Mouse (Mus musculus) hindbrain, postnatal 0 days (tissue): ENCODE measurements at regions not wholly inside any gene's neighbourhood (a gene's known extent, or its start where the extent isn't known, plus 50 kb on each side); places are given as distances from the start of the nearest gene placed in this dataset.

Source experiments
- ATAC-seq: fragments of 200-750 bp; cut with Nextera tagmentation; 2 replicates; pipeline ENCODE4 v1.8.0; 2017; ENCODE audit warnings: mild to moderate bottlenecking, moderate TSS enrichment, moderate library complexity
- DNase-seq: peaks from one replicate; pipeline ENCODE4 v3.0.0-alpha.2; 2015; ENCODE audit warnings: low spot score
- H3K27ac ChIP-seq: fragments of 300-500 bp; sonication (generic); 2 replicates; pipeline ENCODE4 v1.5.1; 2014; ENCODE audit warnings: mild to moderate bottlenecking
- H3K27me3 ChIP-seq: fragments of 300-500 bp; sonication (generic); 2 replicates; pipeline ENCODE4 v1.6.1; 2014; ENCODE audit warnings: low read length, mixed read lengths; ENCODE audit not compliant: insufficient read depth
- H3K36me3 ChIP-seq: fragments of 300-500 bp; sonication (generic); 2 replicates; pipeline ENCODE4 v1.6.1; 2014; ENCODE audit warnings: low read length, mixed read lengths; ENCODE audit not compliant: insufficient read depth
- H3K4me1 ChIP-seq: fragments of 300-500 bp; sonication (generic); 2 replicates; pipeline ENCODE4 v1.6.1; 2014; ENCODE audit warnings: antibody characterized with exemption, low read length, mixed read lengths; ENCODE audit not compliant: insufficient read depth
- H3K4me2 ChIP-seq: fragments of 300-500 bp; sonication (generic); 2 replicates; pipeline ENCODE4 v1.6.1; 2014; ENCODE audit warnings: low read depth, mild to moderate bottlenecking, low read length, moderate library complexity, mixed read lengths
- H3K4me3 ChIP-seq: fragments of 300-500 bp; sonication (generic); 2 replicates; pipeline ENCODE4 v1.5.1; 2014; ENCODE audit warnings: low read length
- H3K9ac ChIP-seq: fragments of 300-500 bp; sonication (generic); replicated peaks from 2 replicates; pipeline ENCODE4 v1.6.1; 2014; ENCODE audit warnings: mild to moderate bottlenecking, low read length, moderate library complexity, mixed read lengths
- H3K9me3 ChIP-seq: fragments of 300-500 bp; sonication (generic); 2 replicates; pipeline ENCODE4 v1.6.1; 2016; ENCODE audit warnings: low read length, mixed read lengths
- CTCF ChIP-seq: IDR thresholded peaks from 2 replicates; pipeline ENCODE4 v1.5.1; 2016; ENCODE audit warnings: antibody characterized with exemption, control low read depth, low read depth
- WGBS: fragments of 180-500 bp; shearing (Covaris S2); extraction: QIAGEN DNeasy Blood & Tissue Kit; methylation state at CpG from one replicate; pipeline ENCODE4 v1.1.7; 2014; 5-methylcytosine and 5-hydroxymethylcytosine counted together

DNA sequence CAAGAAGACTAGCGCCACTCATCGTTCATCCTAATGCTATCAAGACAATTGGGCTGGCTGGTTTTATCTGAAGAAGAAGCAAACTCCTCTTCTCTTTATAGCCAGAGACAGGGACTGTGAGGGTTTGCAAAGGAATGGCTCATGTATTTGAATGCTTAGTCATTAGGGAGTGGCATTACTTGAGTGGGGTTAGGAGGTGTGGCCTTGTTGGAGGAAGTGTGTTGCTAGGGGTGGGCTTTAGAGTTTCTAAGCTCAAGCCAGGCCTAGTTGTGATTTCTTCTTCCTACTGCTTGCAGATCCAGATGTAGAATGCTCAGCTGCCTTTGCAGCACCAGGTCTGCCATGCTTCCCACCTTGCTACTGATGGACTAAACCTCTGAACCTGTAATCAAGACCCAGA is 169.4 kb upstream of the Masp1 start:
- no peaks in the 10 kb centered on the region for H3K4me1 ChIP-seq
- H3K4me2 ChIP-seq = no peak overlapping the region
- ATAC-seq (no peak), DNase-seq (no peak)
- 94% methylated on average over 2 of the region's 2 CpGs for WGBS
- no peaks in the 10 kb centered on the region for H3K27me3 ChIP-seq
- H3K27ac ChIP-seq = no peak overlapping the region
- TF ChIP-seq CTCF = no peak
- H3K9ac ChIP-seq = no peak overlapping the region
- H3K4me3 ChIP-seq = no peak overlapping the region
- no peaks in the 10 kb centered on the region for H3K36me3 ChIP-seq
- no peaks in the 10 kb centered on the region for H3K9me3 ChIP-seq

DNA sequence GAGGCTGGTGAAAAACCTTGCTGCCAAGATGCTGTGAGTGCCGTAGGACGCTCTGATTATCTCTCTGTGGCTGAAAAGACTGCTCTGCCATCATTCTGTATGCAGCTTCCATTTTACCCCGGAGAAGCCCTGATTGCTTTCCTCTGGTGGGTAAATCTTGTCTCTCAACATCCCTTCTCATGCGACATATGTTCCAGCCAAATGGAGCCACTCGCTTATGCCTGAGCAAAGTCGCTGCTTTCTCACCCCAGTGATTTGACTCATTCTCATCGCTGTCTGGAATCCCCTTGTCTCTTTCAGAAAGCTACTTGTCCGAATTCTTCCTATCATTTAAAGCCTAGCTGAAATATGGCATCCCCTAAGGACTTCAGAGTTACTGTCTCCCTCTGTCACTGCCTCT is 166.2 kb upstream of the Masp1 start:
- no peaks in the 10 kb centered on the region for H3K36me3 ChIP-seq
- H3K27me3 ChIP-seq = no peaks in the 10 kb centered on the region
- no peaks in the 10 kb centered on the region for H3K9me3 ChIP-seq
- H3K27ac ChIP-seq = no peak overlapping the region
- no peak overlapping the region for H3K4me2 ChIP-seq
- ATAC-seq (no peak), DNase-seq (no peak)
- H3K9ac ChIP-seq = no peak overlapping the region
- no peaks in the 10 kb centered on the region for H3K4me1 ChIP-seq
- H3K4me3 ChIP-seq = no peak overlapping the region
- WGBS = 57% methylated on average over 8 of the region's 8 CpGs
- TF ChIP-seq CTCF = no peak

DNA sequence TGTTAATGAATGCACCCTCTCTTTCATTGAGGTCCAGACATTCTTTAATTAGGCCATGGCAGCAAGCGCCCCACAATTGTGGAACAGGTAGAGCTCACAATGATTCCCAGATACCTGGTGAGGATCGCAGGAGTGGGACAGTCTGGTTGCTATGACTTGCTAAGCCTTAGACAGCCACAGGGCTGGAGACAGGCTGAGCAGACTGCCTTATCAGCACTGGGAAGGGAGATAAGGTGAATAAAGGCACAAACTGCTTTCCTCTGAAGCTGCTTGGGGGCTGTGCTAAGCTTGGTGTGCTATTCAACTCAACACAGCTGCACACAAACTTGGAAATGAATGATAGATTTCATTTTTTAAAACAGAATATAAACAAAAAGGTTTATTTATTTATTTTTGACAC is 159.8 kb upstream of the Masp1 start:
- no peak for DNase-seq
- H3K27ac ChIP-seq = no peak overlapping the region
- H3K27me3 ChIP-seq = no peaks in the 10 kb centered on the region
- WGBS = 73% methylated on average over 2 of the region's 2 CpGs
- no peaks in the 10 kb centered on the region for H3K4me1 ChIP-seq
- no peak overlapping the region for H3K9ac ChIP-seq
- H3K9me3 ChIP-seq = no peaks in the 10 kb centered on the region
- no peak overlapping the region for H3K4me2 ChIP-seq
- no peak overlapping the region for H3K4me3 ChIP-seq
- H3K36me3 ChIP-seq = no peaks in the 10 kb centered on the region
- ATAC-seq = no peak
- no peak for TF ChIP-seq CTCF

DNA sequence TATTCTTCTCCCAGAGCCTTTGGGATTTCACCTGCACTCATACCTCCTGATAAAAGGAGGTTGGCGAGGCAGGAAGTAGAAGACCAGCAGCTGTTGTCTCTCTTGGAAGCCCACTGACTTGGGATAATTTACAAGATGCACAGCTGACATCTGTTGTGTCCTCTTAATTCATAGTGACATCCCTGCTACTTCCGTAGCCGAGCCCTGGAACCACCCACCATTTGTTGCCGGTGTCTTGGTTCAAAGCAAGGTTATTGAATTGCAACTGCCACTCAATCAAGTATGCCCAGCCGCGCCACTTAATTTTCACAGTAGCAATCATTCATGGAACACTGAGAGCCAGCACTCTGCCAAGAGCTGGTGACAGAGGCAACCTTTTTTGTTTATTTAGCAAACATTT is 151.8 kb upstream of the Masp1 start:
- ATAC-seq (peak; percentile 61), DNase-seq (peak; percentile 61)
- Histone ChIP-seq H3K4me3 (no peak overlapping the region), H3K4me2 (no peak overlapping the region), H3K9me3 (no peaks in the 10 kb centered on the region), H3K36me3 (no peaks in the 10 kb centered on the region), H3K9ac (no peak overlapping the region), H3K4me1 (no peaks in the 10 kb centered on the region; the same call in 1 of the 2 replicates), H3K27me3 (no peaks in the 10 kb centered on the region), H3K27ac (no peak overlapping the region)
- TF ChIP-seq CTCF = no peak
- WGBS = 24% methylated on average over 6 of the region's 6 CpGs

DNA sequence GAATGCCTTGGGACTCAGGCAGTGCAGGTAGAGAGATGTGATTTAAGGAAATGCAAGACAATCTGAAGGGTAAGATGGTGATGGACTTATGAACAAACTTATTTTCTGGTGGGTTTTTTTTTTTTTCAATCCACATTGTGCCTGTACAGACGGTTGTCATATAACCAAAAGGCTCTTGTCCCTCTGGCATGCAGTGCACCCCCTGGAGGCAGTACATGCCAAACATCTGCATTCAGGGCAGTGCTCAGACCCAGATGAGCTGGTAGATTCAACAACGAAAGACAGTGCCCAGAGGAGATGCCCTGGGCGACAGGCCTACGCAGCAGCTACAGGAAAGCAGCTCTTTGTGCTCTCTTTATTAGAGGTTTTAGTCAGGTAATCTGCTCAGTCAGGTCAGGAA is 149.5 kb upstream of the Masp1 start:
- Histone ChIP-seq H3K9me3 (no peaks in the 10 kb centered on the region), H3K27me3 (no peaks in the 10 kb centered on the region), H3K27ac (no peak overlapping the region), H3K4me1 (no peaks in the 10 kb centered on the region; the same call in 1 of the 2 replicates), H3K9ac (no peak overlapping the region), H3K36me3 (no peaks in the 10 kb centered on the region), H3K4me2 (no peak overlapping the region), H3K4me3 (no peak overlapping the region)
- DNase-seq (no peak), ATAC-seq (no peak)
- WGBS = 63% methylated on average over 4 of the region's 4 CpGs
- TF ChIP-seq CTCF = no peak

DNA sequence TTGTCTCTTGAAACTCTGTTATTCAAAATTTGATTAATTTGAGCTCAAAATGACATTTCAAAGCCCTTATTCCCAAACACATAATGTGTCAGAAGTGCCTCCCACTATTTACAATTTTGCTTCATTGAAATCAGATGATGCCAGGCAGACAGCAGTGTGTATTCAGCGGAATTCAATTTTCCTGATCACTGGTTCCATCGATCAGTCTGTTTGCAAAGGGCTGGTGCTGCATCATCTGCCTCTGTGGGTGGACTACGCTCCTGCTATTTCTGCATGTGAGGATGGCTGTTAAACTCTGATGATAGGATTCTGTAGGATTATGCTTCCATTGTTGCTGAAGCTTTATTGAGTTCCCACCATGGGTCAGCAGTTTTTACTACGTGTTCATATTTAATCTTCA is 149.0 kb upstream of the Masp1 start:
- H3K36me3 ChIP-seq = no peaks in the 10 kb centered on the region
- no peaks in the 10 kb centered on the region; the same call in 1 of the 2 replicates for H3K4me1 ChIP-seq
- no peak overlapping the region for H3K27ac ChIP-seq
- WGBS = 63% methylated on average over 4 of the region's 4 CpGs
- H3K27me3 ChIP-seq = no peaks in the 10 kb centered on the region
- ATAC-seq = no peak
- no peak overlapping the region for H3K4me2 ChIP-seq
- DNase-seq = peak; percentile 19
- no peak overlapping the region for H3K4me3 ChIP-seq
- TF ChIP-seq CTCF = no peak
- H3K9me3 ChIP-seq = no peaks in the 10 kb centered on the region
- no peak overlapping the region for H3K9ac ChIP-seq
